Mouse (Mus musculus) liver, postnatal 0 days (tissue): ENCODE measurements around the gene Man1c1.

Experiments
- CTCF ChIP-seq: sonication (generic); IDR thresholded peaks from 2 replicates; pipeline ENCODE4 v1.5.1; 2016; ENCODE audit warnings: antibody characterized with exemption, low read depth
- EP300 ChIP-seq: IDR thresholded peaks from 2 replicates; pipeline ENCODE4 v1.6.1; 2016; ENCODE audit warnings: antibody characterized with exemption, low read depth, mild to moderate bottlenecking

- no peak for TF ChIP-seq CTCF
- TF ChIP-seq EP300 = no peak
Measured at GRCm38 (mm10) chr4:134659354-134660301, 44.5 kb downstream of the Man1c1 start.
